Mouse (Mus musculus) urinary bladder, adult 2 months (tissue): ENCODE measurements around the gene Cd151. TPM values are rescaled to one million over a fixed set of nuclear protein-coding genes. Genes with fewer than 3 reads are reported as not detected.

Experiments used
- DNase-seq: peaks from one replicate; pipeline ENCODE4 v3.0.0; 2022; ENCODE audit warnings: low spot score
- polyA plus RNA-seq: library from polyadenylated mRNA; depleted of rRNA; stranded (reverse); fragments of >200 nt; gene quantifications from 2 replicates; pipeline ENCODE4 v1.2.3, GENCODE M21; 2012

Cd151 gene
- polyA plus RNA-seq, 1 experiment = 288 TPM

DNA sequence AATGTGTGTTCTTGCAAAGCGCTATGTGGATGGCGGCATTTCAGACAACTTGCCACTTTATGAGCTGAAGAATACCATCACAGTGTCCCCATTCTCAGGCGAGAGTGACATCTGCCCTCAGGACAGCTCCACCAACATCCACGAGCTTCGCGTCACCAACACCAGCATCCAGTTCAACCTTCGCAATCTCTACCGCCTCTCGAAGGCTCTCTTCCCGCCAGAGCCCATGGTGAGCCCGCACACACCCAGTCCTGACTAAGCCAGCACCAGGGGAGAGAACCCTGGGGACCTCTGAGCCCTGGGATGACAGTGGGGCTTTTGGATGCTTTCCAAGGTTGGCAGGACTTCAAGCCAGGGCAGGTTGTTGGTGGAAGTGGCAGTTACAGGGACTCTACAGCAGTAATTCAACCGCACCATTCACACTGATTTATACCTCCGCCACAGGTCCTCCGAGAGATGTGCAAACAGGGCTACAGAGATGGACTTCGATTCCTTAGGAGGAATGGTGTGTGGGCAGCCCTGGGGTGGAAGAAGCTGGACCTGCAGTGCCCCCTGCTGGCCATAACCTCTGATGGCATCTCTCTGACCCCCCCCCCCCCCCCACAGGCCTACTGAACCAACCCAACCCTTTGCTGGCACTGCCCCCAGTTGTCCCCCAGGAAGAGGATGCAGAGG, 9.1 kb upstream of the Cd151 start:
- peak; percentile 23 for DNase-seq

DNA sequence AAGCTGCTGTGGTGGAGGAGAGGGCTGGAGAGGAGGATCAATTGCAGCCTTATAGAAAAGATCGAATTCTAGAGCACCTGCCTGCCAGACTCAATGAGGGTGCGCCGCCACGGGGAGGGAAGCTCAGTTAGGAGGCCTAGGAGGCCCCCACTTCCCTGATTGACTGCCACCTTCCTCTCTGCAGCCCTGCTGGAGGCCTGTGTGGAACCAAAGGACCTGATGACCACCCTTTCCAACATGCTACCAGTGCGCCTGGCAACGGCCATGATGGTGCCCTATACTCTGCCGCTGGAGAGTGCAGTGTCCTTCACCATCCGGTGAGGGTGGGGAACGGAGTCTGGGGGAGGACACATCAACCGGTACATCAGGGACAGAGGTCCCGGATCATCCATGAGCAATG, 8.5 kb upstream of the Cd151 start:
- DNase-seq = no peak

DNA sequence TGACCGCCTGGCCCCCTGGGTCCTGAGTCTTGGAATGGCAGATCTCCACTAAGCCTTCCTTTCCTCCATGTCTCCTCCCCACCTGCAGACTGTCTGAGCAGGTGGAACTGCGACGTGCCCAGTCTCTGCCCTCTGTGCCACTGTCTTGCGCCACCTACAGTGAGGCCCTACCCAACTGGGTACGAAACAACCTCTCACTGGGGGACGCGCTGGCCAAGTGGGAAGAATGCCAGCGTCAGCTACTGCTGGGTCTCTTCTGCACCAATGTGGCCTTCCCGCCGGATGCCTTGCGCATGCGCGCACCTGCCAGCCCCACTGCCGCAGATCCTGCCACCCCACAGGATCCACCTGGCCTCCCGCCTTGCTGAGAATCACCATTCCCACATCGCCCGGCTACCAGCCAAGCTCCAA, 7.9 kb upstream of the Cd151 start:
- DNase-seq = no peak

DNA sequence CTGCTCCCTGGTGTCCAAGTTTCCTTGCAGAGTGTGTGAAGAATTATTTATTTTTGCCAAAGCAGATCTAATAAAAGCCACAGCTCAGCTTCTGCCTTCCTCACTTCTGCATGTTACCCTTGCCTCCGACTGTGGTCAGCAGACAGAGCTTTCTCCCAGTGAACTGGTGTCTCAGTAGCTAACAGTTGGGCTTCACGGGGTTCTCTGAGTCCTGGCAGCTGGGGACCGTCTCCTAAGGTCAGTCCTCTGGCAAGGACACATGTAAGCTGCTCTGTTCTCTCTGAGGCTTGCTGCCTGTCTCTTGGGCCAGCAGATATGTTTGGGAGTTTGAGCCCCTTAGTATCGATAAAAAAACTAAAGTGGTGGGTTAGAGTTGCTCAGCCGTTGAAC, 7.2 kb upstream of the Cd151 start:
- DNase-seq = no peak

DNA sequence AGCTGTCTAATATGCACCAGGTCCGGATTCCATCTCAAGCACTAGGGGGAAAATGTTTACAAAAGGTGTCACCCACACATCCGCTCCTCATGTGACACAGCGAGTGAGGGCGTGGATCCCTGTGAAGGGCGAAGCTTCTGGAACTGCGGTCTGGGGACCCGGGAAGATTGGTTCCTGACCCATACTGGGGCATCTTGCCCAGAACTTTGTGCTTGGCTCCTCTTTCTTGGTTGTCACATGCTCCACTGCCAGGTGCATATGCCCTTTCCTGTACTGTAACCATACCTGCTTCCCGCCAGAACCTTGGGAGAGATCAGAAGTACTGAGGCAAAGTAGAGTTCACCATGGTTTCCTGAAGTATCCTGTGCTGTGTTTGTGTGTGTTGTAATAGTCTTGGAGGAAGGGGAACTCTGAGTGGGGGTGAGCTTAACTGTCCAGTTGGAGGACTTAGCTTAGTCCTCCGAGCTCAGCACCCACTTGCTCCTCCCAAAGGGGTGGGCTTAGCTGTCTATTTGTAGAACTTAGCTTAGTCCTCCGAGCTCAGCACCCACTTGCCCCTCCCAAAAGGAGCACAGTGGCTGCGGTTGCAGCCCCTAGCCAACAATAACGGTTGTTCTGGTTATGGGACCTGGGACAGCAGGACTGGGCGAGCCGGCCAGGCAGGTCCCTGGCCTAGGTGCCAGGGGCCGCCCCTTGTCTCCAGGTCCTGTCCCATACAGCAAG, 6.6 kb upstream of the Cd151 start, which contains the start of gene Cracr2b:
Cracr2b (plus strand) TSS at position 704 of the 723 bp plus-strand sequence.
- DNase-seq = no peak

DNA sequence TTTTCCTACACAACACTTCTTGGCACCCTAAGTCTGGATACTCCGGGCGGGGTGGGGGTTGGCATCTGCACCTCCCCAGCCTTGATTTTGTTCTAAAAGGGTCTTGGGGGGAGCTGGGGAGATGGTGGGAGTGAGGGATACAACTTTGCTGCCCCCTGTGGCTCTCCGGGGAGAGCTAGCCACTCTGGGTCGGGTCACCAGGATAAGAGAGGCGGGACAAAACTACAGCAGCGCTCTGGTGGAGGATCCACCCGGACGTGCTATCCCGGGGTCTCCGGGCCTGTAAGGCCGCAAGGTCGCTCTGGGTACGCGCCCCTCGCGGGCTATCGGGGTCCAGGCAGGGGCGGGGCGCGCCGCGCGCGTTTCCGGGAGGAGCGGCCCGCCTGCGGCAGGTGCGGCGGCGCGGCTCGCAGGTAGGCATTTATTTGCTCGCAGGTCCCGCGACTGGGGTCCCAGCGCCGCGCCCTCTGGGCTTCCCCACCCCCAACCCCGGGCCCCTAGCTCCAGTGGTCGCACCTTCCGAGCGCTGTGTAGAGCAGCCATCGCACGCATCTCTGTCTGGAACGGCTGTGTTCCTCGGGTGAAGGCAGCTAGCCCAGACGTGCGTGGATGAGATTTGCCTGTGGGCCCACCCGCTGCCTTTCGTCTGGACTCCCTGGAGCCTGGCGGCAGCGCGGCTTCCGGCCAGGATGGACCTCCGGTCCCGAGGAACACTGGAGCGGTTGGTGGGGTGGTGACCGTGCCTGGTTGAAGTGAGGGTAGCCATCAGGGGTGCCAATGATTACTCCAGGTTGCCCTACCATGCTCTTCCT, 5.5 kb upstream of the Cd151 start:
- DNase-seq = peak; percentile 24

DNA sequence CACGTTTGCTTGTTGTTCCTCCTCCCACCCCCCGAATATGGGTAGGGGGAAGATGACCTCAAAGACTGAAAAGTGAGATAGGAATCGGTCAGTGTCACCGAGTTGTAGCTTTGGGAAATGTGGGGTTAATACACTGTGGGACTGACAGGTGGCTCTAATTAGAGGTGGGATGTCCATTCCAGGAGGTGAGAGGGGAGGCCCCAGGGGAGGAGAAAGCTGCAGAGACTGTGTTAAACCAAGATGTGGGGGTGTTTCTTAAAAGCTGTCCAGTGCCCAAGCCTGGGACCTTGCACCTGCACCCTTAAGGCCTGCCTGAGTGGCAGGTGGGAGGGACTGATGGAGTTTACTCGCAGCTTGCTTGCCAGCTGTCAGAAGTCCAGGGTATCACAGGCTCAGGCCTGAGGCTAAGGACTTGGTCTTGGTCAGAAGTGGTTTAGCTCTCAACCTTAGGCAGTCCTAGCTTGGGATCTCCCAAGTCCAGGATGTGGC, 4.8 kb upstream of the Cd151 start:
- peak; percentile 26 for DNase-seq

DNA sequence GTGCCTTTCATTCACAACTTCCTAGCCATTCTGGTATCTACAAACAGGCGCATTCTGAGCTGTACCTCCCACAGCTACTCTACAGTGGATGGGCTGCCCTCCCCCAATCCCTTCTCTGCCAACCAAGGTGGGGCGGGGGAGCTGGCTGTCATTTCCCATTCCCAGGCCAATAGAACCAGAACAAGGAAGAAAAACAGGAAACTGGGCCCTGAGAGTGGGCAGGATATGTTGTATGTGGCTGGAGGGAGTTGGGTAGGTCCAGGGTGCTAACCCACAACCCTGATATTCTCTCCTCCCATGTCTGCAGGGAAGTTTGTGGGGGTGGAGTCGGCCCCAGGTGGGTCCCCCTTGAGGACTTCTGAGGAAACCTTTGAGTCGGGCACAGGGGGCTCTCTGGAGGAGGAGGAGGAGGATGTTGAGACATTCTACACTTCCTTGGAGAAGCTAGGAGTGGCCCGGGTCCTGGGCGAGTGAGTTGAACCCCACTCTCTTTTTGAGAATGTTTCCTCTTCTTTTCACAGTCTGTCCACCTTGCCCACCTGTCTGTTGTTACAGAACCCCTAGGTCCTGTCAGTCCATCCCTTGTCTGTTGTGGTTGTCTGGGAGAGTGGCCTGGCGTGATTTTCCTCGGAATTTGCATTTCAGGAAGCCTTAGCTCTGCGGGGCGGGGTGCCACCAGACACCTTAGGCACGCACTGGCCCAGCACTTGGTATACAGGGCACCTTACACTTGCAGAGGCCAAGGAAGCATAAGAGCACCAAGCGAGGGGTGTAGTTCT, 3.2 kb upstream of the Cd151 start:
- no peak for DNase-seq

DNA sequence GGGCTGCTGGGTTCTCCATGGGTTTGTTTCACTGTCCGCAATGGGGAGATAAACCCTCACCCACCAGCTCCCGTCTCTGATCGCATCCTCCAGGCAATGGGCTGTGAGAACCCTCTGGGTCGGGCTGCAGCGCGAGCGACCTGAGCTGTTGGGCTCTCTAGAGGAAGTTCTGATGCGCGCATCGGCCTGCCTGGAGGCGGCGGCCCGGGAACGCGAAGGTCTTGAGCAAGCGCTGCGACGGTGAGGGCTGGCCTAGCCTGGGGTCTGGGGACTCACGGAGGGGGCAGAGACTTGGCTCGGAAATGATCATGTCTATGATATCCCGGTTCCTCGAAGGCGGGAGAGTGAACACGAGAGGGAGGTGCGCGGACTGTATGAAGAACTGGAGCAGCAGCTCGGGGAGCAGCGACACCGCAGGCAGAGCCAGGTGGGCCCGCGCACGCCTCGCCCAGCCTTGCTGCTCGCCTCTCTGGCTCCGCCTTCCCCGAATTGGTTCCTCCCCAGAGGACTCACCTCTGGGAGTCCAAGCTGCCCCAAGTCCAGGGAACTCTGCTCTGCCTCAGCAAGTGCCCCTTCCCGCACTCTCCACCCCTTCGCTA, 2.5 kb upstream of the Cd151 start:
- no peak for DNase-seq

DNA sequence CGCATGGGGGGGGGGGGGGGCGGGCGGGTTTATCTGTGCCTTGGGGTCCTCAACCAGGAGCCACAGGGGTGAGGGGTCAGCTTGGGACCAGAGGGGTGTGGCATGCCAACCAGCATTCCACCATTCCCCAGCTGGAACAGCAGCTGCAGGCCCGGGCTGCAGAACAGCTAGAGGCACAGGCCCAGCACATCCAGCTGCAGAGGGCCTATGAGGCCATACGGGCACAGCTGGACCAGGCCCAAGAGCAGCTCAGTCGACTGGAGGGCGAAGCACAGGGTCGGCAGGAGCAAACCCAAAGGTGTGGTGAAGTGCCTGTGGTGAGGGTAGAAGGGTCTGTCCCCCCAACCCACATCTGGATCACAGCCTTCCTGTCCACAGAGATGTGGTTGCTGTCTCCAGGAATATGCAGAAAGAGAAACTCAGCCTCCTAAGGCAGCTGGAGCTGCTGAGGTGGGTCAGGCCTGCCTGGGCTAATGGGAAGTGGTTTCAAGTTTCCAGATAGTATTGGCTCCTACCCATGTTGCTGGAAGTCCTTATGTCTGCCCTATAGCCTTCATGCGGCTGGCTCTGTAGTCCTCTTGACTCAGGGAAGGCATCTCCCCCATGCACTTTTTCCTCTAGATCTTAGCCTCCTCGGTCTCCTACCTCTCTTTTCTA, 1.7 kb upstream of the Cd151 start:
- DNase-seq = no peak

DNA sequence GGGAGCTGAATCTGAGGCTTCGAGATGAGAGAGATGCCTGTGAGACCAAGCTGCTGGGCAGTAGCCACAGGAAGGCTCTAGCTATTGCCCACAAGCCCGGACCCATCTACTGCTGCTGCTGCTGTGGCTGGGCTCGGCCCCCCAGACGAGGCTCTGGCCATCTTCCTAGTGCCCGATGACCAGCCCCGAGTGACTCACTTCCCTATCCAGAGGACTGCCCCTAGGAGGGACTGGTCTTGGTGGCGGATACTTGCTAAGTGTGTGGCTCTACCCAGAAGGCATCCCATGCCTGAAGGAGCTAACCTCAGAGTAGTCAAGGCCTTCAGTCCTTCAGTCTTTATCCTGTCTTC, 1.2 kb upstream of the Cd151 start:
- no peak for DNase-seq

DNA sequence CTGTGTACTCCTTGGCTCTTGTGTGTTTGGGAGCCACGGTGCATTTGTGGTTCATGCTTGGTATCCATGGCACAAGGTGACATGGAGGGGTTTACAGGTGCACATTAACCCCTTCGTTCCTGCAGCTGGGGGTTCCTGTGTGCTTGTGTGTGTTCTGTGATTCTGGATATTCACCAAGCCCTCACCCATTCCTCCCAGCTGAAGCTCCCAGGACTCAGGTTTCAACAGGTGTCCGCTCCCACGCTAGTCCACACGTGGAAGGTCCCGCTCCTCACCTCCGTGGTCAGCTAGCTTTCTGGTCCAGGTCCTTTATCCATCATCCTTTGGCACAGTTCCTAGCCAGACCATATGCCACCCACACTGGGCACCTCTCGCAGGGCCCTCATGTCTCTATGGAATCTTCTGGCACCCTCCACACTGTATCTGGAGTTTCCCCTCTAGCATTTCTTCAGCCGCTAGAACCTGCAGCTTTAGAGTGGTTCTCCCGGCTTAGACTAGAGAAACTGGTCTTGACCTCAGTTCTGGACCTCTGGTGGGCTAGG, 514 bp upstream of the Cd151 start:
- no peak for DNase-seq

DNA sequence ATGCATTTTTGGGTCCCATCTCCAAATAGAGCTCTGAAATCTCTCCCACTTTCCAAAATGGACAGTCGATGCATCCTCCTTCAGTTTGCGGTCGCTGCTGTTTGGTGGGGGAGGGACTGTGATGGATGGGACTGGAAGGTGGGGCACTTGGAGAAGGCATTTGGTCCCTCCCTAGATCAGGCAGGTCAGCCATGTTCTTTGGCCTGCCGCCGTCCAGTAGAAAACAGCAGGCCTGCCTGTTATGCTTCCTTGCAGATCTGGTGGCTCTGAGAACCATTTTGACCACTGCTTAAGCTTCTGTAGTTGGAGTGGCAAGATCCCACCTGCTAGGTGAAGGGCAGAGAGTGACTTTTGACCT, 951 bp downstream of the Cd151 start:
- no peak for DNase-seq

DNA sequence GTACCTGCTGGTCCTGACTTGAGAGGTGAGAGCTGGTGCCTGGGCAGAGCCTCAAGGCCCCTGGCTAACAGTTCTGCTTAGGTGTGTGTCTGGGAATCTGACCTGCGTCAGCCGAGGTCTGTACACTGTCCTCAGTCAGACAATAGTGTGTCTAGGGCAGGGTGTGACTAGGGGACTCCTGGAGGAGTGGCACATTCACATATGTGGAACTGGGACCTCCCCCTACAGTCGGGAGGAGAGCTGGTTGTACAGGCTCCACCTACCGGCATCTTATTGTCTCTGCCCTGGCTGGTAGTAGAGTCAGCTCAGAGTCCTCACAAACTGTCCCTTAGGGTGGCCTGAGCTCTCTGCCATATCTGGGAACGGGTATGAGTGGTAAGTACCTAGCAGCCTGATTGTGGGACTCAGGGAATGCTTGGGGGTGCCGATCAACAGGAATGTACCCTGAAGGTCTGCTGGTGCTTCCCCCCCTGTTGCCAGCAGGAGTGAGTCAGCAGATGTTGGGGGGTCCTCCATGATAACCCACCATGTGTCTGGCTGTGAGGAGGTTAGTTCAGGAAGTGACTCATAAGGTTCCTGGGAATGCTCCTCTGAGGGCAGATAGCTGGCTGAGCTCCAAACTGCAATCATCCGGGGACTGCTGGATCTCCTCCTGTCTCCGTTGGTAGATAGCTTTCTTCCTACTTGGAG, 1.5 kb downstream of the Cd151 start:
- peak; percentile 38 for DNase-seq

DNA sequence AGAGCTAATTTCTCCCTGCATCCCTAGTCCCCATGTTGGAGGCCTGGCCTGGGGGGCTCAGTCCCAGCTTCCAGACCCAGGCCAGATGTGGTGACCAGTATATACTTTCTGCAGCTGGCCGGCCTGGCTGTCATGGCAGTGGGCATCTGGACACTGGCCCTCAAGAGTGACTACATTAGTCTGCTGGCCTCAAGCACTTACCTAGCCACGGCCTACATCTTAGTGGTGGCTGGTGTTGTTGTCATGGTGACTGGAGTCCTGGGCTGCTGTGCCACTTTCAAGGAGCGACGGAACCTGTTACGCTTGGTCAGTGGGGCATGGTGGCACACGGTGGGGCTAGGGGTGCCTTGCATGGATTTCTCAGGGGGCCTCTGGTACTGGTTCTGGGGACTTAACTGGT, 2.2 kb downstream of the Cd151 start:
- no peak for DNase-seq

DNA sequence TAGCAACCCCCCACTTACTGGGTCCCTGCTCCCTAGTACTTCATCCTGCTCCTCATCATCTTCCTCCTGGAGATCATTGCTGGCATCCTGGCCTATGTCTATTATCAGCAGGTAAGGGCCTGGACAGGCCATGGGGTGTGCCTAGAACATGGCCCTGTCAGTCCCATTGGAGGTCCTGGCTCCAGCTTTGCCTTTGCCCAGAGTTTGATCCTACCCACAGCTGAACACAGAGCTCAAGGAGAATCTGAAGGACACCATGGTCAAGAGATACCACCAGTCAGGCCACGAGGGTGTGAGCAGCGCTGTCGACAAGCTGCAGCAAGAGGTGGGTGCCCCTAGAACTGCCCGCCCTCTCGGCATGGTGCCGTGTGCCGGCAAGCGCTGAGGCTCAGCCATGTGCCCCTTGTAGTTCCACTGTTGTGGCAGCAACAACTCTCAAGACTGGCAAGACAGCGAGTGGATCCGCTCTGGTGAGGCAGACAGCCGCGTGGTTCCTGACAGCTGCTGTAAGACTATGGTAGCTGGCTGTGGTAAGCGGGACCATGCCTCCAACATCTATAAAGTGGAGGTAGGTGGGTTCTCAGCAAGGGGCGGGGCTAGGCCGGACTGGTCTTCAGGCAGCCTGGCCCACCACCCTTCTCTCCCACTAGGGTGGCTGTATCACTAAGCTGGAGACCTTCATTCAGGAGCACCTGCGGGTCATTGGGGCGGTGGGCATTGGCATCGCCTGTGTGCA, 2.9 kb downstream of the Cd151 start:
- no peak for DNase-seq

DNA sequence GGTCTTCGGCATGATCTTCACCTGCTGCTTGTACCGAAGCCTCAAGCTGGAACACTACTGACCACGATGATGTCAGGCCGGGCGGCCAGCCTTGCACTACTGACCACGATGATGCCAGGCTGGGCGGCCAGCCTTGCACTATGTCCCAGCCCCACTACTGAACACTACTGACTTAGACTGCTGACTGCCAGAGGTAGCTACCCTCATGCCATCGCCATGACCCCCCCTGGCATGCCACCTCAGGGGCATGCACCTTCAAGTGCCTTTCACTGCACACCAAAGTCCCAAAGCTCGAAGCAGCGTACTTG, 3.4 kb downstream of the Cd151 start:
- no peak for DNase-seq

DNA sequence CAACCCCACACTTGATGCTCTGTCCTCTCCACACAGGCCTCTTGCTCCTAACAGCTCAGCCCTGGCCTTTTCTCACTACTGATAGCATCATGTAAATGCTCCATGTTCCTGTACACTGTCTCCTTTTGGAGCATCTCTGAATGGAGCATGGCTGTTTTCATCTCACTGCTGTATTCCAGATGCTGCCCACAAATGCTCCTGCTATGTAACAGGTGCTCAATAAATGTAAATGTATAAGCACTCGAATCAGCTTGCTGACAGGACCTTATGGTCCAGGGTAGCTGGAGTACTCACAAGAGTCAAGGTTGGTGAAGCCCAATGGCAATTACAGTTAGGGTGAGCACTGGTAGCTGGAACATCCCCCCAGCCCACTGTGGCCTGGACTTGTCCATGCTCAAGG, 4.0 kb downstream of the Cd151 start:
- DNase-seq = no peak

DNA sequence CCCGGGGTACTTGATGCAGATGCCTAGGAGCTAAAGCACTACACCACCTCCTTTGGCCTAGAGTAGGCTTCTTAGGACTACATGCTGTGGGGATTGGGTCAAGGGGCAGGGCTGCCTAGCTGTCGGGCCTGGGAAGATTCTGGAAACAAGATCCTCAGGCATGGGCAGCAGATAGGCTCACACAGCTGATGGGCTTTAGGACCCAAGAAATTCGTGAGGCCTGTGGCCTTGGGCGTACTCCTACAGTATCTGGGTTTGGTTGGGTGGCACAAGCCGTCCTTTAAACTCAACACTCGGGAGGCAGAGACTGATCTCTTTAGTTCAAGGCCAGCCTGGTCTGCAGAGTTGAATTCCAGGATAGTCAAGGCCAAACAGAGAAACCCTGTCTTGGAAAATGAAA, 5.0 kb downstream of the Cd151 start:
- no peak for DNase-seq

DNA sequence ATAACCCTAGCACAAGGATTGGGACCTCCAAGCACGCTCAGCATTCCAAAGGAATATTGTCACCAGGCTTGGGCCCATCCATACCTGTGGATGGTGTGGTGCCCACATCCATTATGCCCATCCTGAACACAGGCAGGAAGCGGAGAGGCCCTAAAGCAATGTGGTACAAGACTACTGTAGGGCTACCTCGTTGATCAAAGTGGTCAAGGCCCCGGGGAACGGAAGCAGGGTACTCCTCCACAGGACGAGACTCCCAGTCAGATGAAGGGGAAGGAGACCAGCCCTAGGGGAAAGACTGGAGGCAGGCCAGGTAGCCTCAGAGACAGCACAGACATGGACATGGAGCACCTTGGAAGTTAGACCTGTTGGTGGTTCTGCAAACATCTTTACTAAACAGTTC, 5.6 kb downstream of the Cd151 start:
- no peak for DNase-seq
